Mouse (Mus musculus): ENCODE measurements around the gene Mybbp1a. TPM values are rescaled to one million over a fixed set of nuclear protein-coding genes. Genes with fewer than 3 reads are reported as not detected.
A peak's percentile ranks its signal among the peaks of the same experiment; 100 is the strongest.

Mybbp1a gene
- polyA plus RNA-seq, 1 experiment from 2014 or later, result 61.1 TPM

DNA sequence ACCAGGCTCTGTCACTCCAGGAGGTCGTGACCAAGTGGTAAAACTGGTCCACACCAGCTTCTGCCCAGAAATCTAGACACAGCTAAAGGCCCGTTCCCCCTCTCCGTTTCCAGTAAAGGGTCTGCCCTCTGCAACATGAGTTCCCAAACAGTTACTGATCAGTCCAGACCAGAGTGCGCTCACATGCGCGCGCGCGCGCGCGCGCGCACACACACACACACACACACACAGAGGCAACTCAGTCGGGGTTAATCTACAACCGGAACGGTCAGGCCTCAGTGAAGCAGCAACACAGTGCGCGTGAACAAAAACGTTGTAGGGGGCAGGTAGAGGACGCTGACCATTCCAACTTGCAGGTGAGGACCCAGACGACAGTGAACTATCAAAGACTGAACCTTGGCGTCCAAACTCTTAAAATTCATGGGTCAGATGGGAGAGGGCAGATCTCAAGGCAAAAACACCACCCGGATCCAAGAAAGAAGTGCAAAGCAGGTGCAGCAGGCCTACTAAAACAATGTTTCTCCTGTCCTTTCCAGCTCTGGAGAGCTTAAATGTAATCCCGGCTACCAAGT lies 30.5 kb upstream of the Mybbp1a start:
- H3K4me1 ChIP-seq (ENCODE audit: control insufficient read depth, insufficient read depth, low read length), result peaks cover 10% of the 10 kb centered on the region
- H3K4me2 ChIP-seq (ENCODE audit: low read length), result peak overlapping the region; percentile 72
- H3K36me3 ChIP-seq (ENCODE audit: control insufficient read depth, insufficient read depth, low read length), result no peaks in the 10 kb centered on the region
- 1% methylated on average over 25 of the region's 25 CpGs for WGBS
- peak overlapping the region; percentile 66 for H3K9ac ChIP-seq (ENCODE audit: low read depth, low read length)
- H3K27ac ChIP-seq (ENCODE audit: low read length), result no peak overlapping the region; the same call in 1 of the 2 replicates
- peak overlapping the region; percentile 62 for H3K4me3 ChIP-seq (ENCODE audit: low read depth, low read length)
- H3K9me3 ChIP-seq (replicated peaks; ENCODE audit: control insufficient read depth, low read length, poor library complexity, severe bottlenecking), result no peaks in the 10 kb centered on the region
- peaks cover 5% of the 10 kb centered on the region; the same call in 1 of the 2 replicates for H3K27me3 ChIP-seq (ENCODE audit: control insufficient read depth, insufficient read depth, low read depth, low read length)
- ATAC-seq, result peak; percentile 38; the same call in 1 of the 2 replicates

DNA sequence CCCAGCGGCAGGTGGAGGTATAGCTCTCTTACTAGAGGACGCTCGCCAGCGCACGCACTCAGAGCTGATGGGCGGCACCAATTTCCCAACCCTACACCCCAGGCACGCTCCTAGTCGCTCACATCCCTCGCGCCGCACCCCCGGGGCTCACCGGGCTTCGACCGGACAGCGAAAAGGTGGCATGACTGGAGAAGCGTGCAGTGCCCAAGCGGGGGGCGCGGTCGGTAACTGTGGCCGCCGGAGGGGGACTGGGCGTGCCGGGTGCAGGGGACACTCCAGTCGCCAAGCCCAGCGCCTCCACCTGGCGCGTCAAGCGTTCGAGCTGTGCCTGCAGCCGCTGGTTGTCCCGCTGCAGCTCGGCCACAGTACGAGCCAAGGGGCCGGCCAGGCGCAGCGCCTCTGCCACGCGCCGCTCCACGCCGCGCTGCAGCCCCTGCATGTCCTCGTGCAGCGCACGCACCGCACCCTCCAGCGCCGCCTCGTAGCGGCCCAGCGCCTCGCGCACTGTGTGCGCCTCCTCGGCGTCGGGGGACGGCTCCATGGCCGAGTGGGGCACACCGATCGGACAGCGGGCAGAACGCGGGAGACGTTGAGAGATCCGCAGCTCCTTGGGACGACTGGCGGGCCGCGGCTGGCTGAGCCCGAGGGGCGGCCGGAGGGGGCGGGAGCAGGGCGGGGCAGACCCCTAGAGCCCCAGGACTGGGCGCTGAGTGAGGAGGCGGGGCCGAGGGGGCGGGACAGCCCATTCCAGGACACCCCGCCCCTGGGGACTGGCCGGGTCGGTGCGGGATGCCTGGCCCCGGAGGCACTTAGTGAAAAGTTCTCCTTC lies 29.8 kb upstream of the Mybbp1a start, which contains the start of gene Smtnl2:
Gene Smtnl2 (minus strand): TSS at position 621 of the 829 bp plus-strand sequence.
- H3K9me3 ChIP-seq (replicated peaks; ENCODE audit: control insufficient read depth, low read length, poor library complexity, severe bottlenecking), result no peaks in the 10 kb centered on the region
- peak within 1 kb of the TSS; percentile 13 for H3K27ac ChIP-seq (ENCODE audit: low read length)
- peak; percentile 91 for ATAC-seq
- H3K4me3 ChIP-seq (ENCODE audit: low read depth, low read length), result peak within 1 kb of the TSS; percentile 62
- H3K9ac ChIP-seq (ENCODE audit: low read depth, low read length), result peak within 1 kb of the TSS; percentile 66
- no peaks in the 10 kb centered on the region for H3K36me3 ChIP-seq (ENCODE audit: control insufficient read depth, insufficient read depth, low read length)
- H3K4me1 ChIP-seq (ENCODE audit: control insufficient read depth, insufficient read depth, low read length), result peaks cover 10% of the 10 kb centered on the region
- H3K4me2 ChIP-seq (ENCODE audit: low read length), result peak within 1 kb of the TSS; percentile 72
- under 1% methylated on average over 78 of the region's 86 CpGs for WGBS
- H3K27me3 ChIP-seq (ENCODE audit: control insufficient read depth, insufficient read depth, low read depth, low read length), result peaks cover 5% of the 10 kb centered on the region; the same call in 1 of the 2 replicates

DNA sequence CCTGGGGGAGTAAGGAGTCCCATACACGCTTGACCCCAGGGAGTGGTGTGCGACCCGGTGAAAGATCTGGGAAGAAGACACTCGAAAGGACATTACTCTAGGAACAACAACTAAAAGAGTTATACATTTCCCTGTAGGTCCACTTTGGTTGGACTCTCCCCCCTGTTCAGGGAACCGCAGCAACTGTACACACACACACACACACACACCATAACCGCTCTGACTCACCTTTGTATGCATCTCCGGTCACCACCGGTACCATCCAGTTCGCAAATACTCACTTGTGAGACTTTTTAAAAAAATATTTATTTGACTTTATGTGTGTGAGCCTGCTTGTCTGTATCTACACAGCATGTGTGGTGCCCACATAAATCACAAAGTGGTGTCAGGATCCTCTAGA lies 29.2 kb upstream of the Mybbp1a start:
- 32% methylated on average over 9 of the region's 9 CpGs for WGBS
- H3K36me3 ChIP-seq (ENCODE audit: control insufficient read depth, insufficient read depth, low read length), result no peaks in the 10 kb centered on the region
- peak overlapping the region; percentile 72 for H3K4me2 ChIP-seq (ENCODE audit: low read length)
- peak overlapping the region; percentile 66 for H3K9ac ChIP-seq (ENCODE audit: low read depth, low read length)
- no peak overlapping the region for H3K27ac ChIP-seq (ENCODE audit: low read length)
- H3K27me3 ChIP-seq (ENCODE audit: control insufficient read depth, insufficient read depth, low read depth, low read length), result peaks cover 5% of the 10 kb centered on the region; the same call in 1 of the 2 replicates
- peaks cover 10% of the 10 kb centered on the region for H3K4me1 ChIP-seq (ENCODE audit: control insufficient read depth, insufficient read depth, low read length)
- no peak for ATAC-seq
- H3K9me3 ChIP-seq (replicated peaks; ENCODE audit: control insufficient read depth, low read length, poor library complexity, severe bottlenecking), result no peaks in the 10 kb centered on the region
- peak overlapping the region; percentile 62 for H3K4me3 ChIP-seq (ENCODE audit: low read depth, low read length)

DNA sequence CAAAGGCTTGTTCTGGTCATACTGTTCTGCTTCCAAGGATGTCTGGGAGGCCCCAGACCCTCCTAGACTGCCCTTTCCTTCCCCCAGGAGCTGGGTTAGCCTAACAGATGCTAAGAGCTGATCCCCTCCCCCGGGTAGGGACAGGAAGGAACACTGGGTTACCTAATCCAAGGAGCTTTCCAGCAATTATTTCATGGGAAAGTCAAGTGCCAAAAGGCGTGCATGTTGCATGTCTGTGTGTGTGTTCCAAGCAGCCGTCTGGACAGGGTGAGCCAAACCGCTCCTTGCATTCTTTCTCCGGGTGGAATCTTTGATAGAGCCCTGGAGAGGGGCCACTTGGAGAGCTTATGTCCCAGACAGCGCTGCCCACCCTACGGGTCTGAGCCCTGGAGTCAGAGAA lies 28.1 kb upstream of the Mybbp1a start:
- peaks cover 5% of the 10 kb centered on the region; the same call in 1 of the 2 replicates for H3K27me3 ChIP-seq (ENCODE audit: control insufficient read depth, insufficient read depth, low read depth, low read length)
- H3K27ac ChIP-seq (ENCODE audit: low read length), result no peak overlapping the region
- no peak overlapping the region for H3K9ac ChIP-seq (ENCODE audit: low read depth, low read length)
- WGBS, result 79% methylated on average over 7 of the region's 7 CpGs
- H3K4me3 ChIP-seq (ENCODE audit: low read depth, low read length), result no peak overlapping the region
- no peak overlapping the region for H3K4me2 ChIP-seq (ENCODE audit: low read length)
- H3K9me3 ChIP-seq (replicated peaks; ENCODE audit: control insufficient read depth, low read length, poor library complexity, severe bottlenecking), result no peaks in the 10 kb centered on the region
- peaks cover 10% of the 10 kb centered on the region for H3K4me1 ChIP-seq (ENCODE audit: control insufficient read depth, insufficient read depth, low read length)
- no peak for ATAC-seq
- no peaks in the 10 kb centered on the region for H3K36me3 ChIP-seq (ENCODE audit: control insufficient read depth, insufficient read depth, low read length)

DNA sequence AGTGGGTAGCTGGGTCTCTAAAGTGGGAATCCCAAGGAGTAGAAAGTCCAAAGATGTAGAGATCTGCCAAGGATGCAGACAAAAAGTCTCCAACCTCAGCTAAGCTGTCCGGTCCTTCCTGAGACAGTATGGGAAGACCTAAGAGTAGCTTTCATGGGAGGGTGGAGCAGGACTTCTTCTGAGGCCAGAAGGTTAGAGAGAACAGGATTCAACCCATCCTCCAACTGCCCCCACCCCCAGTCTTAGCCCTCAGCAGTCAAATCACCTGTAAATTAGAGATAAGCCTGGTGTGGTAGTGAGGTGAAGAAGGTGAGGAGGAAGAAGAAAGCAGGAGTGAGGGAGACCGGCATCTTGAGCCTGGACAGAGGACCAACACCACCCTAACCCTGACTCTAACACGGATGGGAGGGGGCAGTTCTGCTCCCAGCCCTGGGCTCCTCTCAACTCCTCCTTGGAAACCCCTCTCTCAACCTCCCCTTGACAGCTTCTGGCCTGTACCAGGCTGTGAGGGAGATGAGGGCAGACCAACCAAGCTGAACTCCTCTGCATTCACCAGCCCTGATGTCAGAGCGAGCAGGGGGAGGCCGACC lies 27.5 kb upstream of the Mybbp1a start:
- no peaks in the 10 kb centered on the region for H3K36me3 ChIP-seq (ENCODE audit: control insufficient read depth, insufficient read depth, low read length)
- H3K4me2 ChIP-seq (ENCODE audit: low read length), result no peak overlapping the region
- H3K27ac ChIP-seq (ENCODE audit: low read length), result no peak overlapping the region
- H3K27me3 ChIP-seq (ENCODE audit: control insufficient read depth, insufficient read depth, low read depth, low read length), result peaks cover 5% of the 10 kb centered on the region; the same call in 1 of the 2 replicates
- no peak for ATAC-seq
- no peaks in the 10 kb centered on the region for H3K9me3 ChIP-seq (replicated peaks; ENCODE audit: control insufficient read depth, low read length, poor library complexity, severe bottlenecking)
- H3K9ac ChIP-seq (ENCODE audit: low read depth, low read length), result no peak overlapping the region
- H3K4me1 ChIP-seq (ENCODE audit: control insufficient read depth, insufficient read depth, low read length), result peaks cover 10% of the 10 kb centered on the region
- WGBS, result 72% methylated on average over 5 of the region's 5 CpGs
- no peak overlapping the region for H3K4me3 ChIP-seq (ENCODE audit: low read depth, low read length)

DNA sequence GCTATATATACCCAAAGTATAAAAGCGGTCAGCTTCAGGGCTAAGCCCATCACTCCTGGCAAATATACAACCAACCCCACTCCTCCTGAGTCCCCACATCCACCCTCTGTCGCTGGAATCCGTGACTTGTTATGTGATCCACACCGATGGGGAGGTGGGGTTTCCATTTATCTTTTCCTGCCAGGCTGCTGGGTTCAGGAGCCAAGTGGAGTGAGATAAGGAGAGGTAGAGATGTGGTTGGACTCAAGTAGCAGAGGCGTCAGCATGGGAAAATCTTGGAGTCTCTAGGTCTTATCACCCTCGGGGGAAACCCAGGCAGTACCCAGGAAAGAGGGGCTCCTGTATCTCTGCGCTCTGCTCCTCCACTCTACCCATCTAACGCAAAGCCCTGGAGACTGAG lies 26.0 kb upstream of the Mybbp1a start:
- H3K4me3 ChIP-seq (ENCODE audit: low read depth, low read length), result no peak overlapping the region
- H3K9ac ChIP-seq (ENCODE audit: low read depth, low read length), result no peak overlapping the region
- peaks cover 5% of the 10 kb centered on the region; the same call in 1 of the 2 replicates for H3K27me3 ChIP-seq (ENCODE audit: control insufficient read depth, insufficient read depth, low read depth, low read length)
- no peak overlapping the region for H3K27ac ChIP-seq (ENCODE audit: low read length)
- H3K36me3 ChIP-seq (ENCODE audit: control insufficient read depth, insufficient read depth, low read length), result no peaks in the 10 kb centered on the region
- H3K4me1 ChIP-seq (ENCODE audit: control insufficient read depth, insufficient read depth, low read length), result peaks cover 10% of the 10 kb centered on the region
- no peaks in the 10 kb centered on the region for H3K9me3 ChIP-seq (replicated peaks; ENCODE audit: control insufficient read depth, low read length, poor library complexity, severe bottlenecking)
- ATAC-seq, result no peak
- H3K4me2 ChIP-seq (ENCODE audit: low read length), result no peak overlapping the region
- WGBS, result 86% methylated on average over 8 of the region's 8 CpGs

DNA sequence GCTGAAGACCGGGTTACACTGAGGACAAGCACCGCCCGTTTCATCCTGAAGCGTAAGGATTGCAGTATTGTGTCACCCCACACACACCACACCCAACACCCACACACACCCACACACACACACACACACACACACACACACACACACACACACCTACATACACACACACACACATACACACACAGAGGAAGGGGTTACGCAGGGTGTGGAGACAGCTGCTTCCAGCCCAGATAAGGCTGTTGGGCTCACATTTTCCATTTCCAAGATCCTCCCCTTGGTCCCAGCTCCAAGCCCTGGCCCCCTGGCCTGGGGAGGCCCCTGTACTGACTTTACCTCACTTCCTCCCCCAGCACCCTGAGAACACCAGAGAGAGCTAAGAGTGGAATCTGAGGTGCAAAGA lies 24.5 kb upstream of the Mybbp1a start:
- peaks cover 3% of the 10 kb centered on the region; the same call in 1 of the 2 replicates for H3K4me1 ChIP-seq (ENCODE audit: control insufficient read depth, insufficient read depth, low read length)

DNA sequence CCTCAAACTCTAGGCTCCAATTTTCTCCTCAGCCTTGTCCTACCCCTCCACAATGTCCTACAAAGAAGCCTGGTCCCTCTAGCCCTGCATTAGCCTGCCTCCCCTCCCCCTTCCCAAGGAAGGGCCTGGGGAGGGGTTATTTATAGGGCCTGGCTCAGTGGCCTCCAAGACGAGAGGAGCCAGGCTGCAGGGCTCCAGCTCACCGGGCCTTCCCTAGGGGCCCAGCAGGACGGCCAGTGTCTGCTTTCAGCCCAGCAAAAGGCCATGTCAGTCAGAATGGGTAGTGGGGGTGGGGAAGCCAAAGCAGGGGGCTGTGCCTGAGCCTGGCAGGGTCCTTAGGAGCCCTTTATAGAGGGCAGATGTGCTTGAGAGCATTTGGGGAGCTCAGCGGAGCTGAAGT lies 23.8 kb upstream of the Mybbp1a start:
- H3K4me2 ChIP-seq (ENCODE audit: low read length), result no peak overlapping the region
- H3K9me3 ChIP-seq (replicated peaks; ENCODE audit: control insufficient read depth, low read length, poor library complexity, severe bottlenecking), result no peaks in the 10 kb centered on the region
- H3K27me3 ChIP-seq (ENCODE audit: control insufficient read depth, insufficient read depth, low read depth, low read length), result no peaks in the 10 kb centered on the region; the same call in 1 of the 2 replicates
- 6% methylated on average over 4 of the region's 4 CpGs for WGBS
- no peak for ATAC-seq
- H3K27ac ChIP-seq (ENCODE audit: low read length), result no peak overlapping the region
- H3K9ac ChIP-seq (ENCODE audit: low read depth, low read length), result no peak overlapping the region
- no peak overlapping the region for H3K4me3 ChIP-seq (ENCODE audit: low read depth, low read length)
- no peaks in the 10 kb centered on the region for H3K4me1 ChIP-seq (ENCODE audit: control insufficient read depth, insufficient read depth, low read length)
- H3K36me3 ChIP-seq (ENCODE audit: control insufficient read depth, insufficient read depth, low read length), result no peaks in the 10 kb centered on the region

More for the DNA sequence above, 24.5 kb upstream of the Mybbp1a start:
- H3K27me3 ChIP-seq (ENCODE audit: control insufficient read depth, insufficient read depth, low read depth, low read length), result peaks cover 5% of the 10 kb centered on the region; the same call in 1 of the 2 replicates
- no peak overlapping the region for H3K4me2 ChIP-seq (ENCODE audit: low read length)
- H3K4me3 ChIP-seq (ENCODE audit: low read depth, low read length), result no peak overlapping the region
- ATAC-seq, result no peak
- no peaks in the 10 kb centered on the region for H3K36me3 ChIP-seq (ENCODE audit: control insufficient read depth, insufficient read depth, low read length)
- H3K9ac ChIP-seq (ENCODE audit: low read depth, low read length), result no peak overlapping the region
- no peak overlapping the region for H3K27ac ChIP-seq (ENCODE audit: low read length)
- WGBS, result 95% methylated on average over 5 of the region's 5 CpGs
- H3K9me3 ChIP-seq (replicated peaks; ENCODE audit: control insufficient read depth, low read length, poor library complexity, severe bottlenecking), result no peaks in the 10 kb centered on the region
